Mouse (Mus musculus) gastrocnemius, adult 18-20 months (tissue): ENCODE data around the gene Nop53. TPM values are rescaled to one million over a fixed set of nuclear protein-coding genes. Genes with fewer than 3 reads are reported as not detected.

Experiments
- DNase-seq: peaks from one replicate; pipeline ENCODE4 v3.0.0; 2021; ENCODE audit warnings: low spot score
- long read RNA-seq, 2 experiments: library from polyadenylated mRNA; stranded (forward); transcript quantifications; one replicate each; pipeline ENCODE4 v2.0.0; 2021
- total RNA-seq, 2 experiments: library from RNA; stranded (reverse); gene quantifications; 2 replicates each; pipeline ENCODE4 v1.2.3; 2021

The Nop53 gene
- 10 to 100 TPM; 82.3 to 91.7 TPM for total RNA-seq
- long read RNA-seq, experiment 1, transcript Nop53-201 (13 exons, 3,176 nt) = major isoform, 48 of 60 reads
- long read RNA-seq, experiment 1, partial matches to known transcripts = 8 of 60 reads
- long read RNA-seq, experiment 1, other reads (novel, unspliced or antisense) = 4 of 60 reads
- long read RNA-seq, experiment 2, transcript Nop53-201 (13 exons, 3,176 nt) = major isoform, 39 of 43 reads
- long read RNA-seq, experiment 2, partial matches to known transcripts = 3 of 43 reads
- long read RNA-seq, experiment 2, other reads (novel, unspliced or antisense) = 1 of 43 reads

- peak; percentile 93 for DNase-seq
These were observed at the start of gene Nop53 for GRCm38 (mm10) chr7:15945721-15946536. TSS of gene Nop53 (minus strand) at chr7:15946074.

GRCm38 (mm10) chr7:15993789-15994188 lies 47.9 kb upstream of the Nop53 start:
- DNase-seq = no peak

GRCm38 (mm10) chr7:15993152-15993551 lies 47.3 kb upstream of the Nop53 start:
- no peak for DNase-seq

GRCm38 (mm10) chr7:15991764-15992163 lies 45.9 kb upstream of the Nop53 start:
- no peak for DNase-seq

- no peak for DNase-seq
These were observed 41.9 kb upstream of the Nop53 start for GRCm38 (mm10) chr7:15987661-15988356.

GRCm38 (mm10) chr7:15982729-15983407 lies 37.0 kb upstream of the Nop53 start:
- peak; percentile 59 for DNase-seq

- no peak for DNase-seq
These were observed 35.7 kb upstream of the Nop53 start for GRCm38 (mm10) chr7:15981538-15981937.

- no peak for DNase-seq
These were observed 34.4 kb upstream of the Nop53 start for GRCm38 (mm10) chr7:15980246-15980645.

GRCm38 (mm10) chr7:15975904-15976303 lies 30.0 kb upstream of the Nop53 start:
- peak; percentile 63 for DNase-seq

- no peak for DNase-seq
These were observed 29.6 kb upstream of the Nop53 start for GRCm38 (mm10) chr7:15975451-15975850.

GRCm38 (mm10) chr7:15974712-15975111 lies 28.8 kb upstream of the Nop53 start:
- peak; percentile 69 for DNase-seq

- no peak for DNase-seq
These were observed 26.4 kb upstream of the Nop53 start for GRCm38 (mm10) chr7:15972247-15972646.

- DNase-seq = no peak
These were observed 23.8 kb upstream of the Nop53 start for GRCm38 (mm10) chr7:15969674-15970073.

- no peak for DNase-seq
These were observed 22.4 kb upstream of the Nop53 start for GRCm38 (mm10) chr7:15968322-15968721.

- DNase-seq = peak; percentile 82
These were observed 21.4 kb upstream of the Nop53 start, which contains the start of gene Ehd2 for GRCm38 (mm10) chr7:15967312-15967711. TSS of gene Ehd2 (minus strand) at chr7:15967567.

GRCm38 (mm10) chr7:15966489-15966888 lies 20.6 kb upstream of the Nop53 start:
- no peak for DNase-seq

GRCm38 (mm10) chr7:15963798-15964652 lies 18.2 kb upstream of the Nop53 start:
- no peak for DNase-seq

- DNase-seq = peak; percentile 92
These were observed 16.7 kb upstream of the Nop53 start for GRCm38 (mm10) chr7:15962311-15963288.

GRCm38 (mm10) chr7:15961798-15962197 lies 15.9 kb upstream of the Nop53 start:
- no peak for DNase-seq
